Comparison of ENCODE assay signal across 8 mouse cellular contexts in the genomic region with DNA sequence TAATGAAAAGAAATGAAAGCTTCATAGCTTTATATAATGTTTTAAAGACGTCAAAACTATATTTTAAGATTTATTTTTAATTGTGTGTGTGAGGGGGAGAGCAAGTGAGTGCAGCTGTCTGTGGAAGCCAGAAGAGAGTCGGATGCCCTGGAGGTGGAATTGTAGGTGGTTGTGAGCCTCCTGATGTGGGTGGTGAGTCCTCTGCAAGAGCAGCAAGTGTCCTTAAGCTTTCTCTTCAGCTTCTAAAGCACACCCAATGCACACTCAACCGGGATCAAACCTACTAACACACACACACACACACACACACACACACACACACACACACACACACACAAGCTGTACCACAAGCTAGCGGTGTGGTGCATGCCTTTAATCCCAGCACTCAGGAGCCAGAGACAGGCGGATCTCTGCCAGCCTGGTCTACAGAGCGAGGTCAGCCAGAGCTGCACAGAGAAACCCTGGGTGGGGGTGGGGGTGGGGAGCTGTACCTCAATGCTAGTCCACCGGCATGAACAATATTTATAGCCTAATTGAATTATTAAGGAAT.
DNase-seq lines count a peak whose midpoint lies in the region; ATAC-seq lines count a peak whose summit lies in the region.
"Had no signal": no experiment of that assay in that cellular context is flagged by ENCODE, and none has a peak within 500 bp of the region (broad histone marks: within the 10 kb centered on the region; RNA-seq: fewer than 3 reads in every experiment).

No protein-coding gene starts in this region.

- peaks cover 5% of the 10 kb centered on the region; the same call in 1 of the 2 replicates for H3K9me3 ChIP-seq in embryonic facial prominence, embryonic 10.5 days
- H3K9me3 ChIP-seq in forebrain, embryonic 14.5 days (replicated peaks; ENCODE audit: control insufficient read depth, low read length), result no peaks in the 10 kb centered on the region
- H3K9me3 ChIP-seq in midbrain, embryonic 12.5 days, result no peaks in the 10 kb centered on the region

- peaks cover 41% of the 10 kb centered on the region for H3K4me1 ChIP-seq in embryonic facial prominence, embryonic 10.5 days
- H3K4me1 ChIP-seq in forebrain, embryonic 14.5 days (ENCODE audit: control insufficient read depth, insufficient read depth, low read length), result peaks cover 11% of the 10 kb centered on the region
- peaks cover 19% of the 10 kb centered on the region for H3K4me1 ChIP-seq in midbrain, embryonic 12.5 days

- 45% methylated on average over 7 of the region's 7 CpGs for WGBS in embryonic facial prominence, embryonic 10.5 days
- 43% methylated on average over 7 of the region's 7 CpGs for WGBS in forebrain, embryonic 14.5 days
- 51% methylated on average over 7 of the region's 7 CpGs for WGBS in midbrain, embryonic 12.5 days

- H3K36me3 ChIP-seq in embryonic facial prominence, embryonic 10.5 days (replicated peaks), result peaks cover 31% of the 10 kb centered on the region
- no peaks in the 10 kb centered on the region for H3K36me3 ChIP-seq in forebrain, embryonic 14.5 days (ENCODE audit: control insufficient read depth, insufficient read depth, low read length)
- H3K36me3 ChIP-seq in midbrain, embryonic 12.5 days, result 0 out of 2 replicates have a peak, but pooled peaks cover 3% of the 10 kb centered on the region

- H3K27ac ChIP-seq in embryonic facial prominence, embryonic 10.5 days (replicated peaks), result peak overlapping the region; percentile 88
- peak overlapping the region; percentile 84 for H3K27ac ChIP-seq in forebrain, embryonic 14.5 days (ENCODE audit: low read depth, low read length)
- H3K27ac ChIP-seq in midbrain, embryonic 12.5 days (replicated peaks), result peak overlapping the region; percentile 79

- DNase-seq in layer of hippocampus, adult 18-20 months (ENCODE audit: low spot score in 2 of 2), result peak; percentile 38 to 63
- no peak for DNase-seq in layer of hippocampus, postnatal 36 days
- DNase-seq in embryonic facial prominence, embryonic 10.5 days (ENCODE audit: low spot score), result no peak
- no peak for DNase-seq in forebrain, embryonic 14.5 days (ENCODE audit: low spot score)
- no peak for DNase-seq in embryo, embryonic 10 days (ENCODE audit: low spot score)
- no peak for DNase-seq in urinary bladder, adult 18-20 months (ENCODE audit: low spot score in 2 of 2)
- DNase-seq: thymus, adult 2 months had no signal

- peak; percentile 25; the same call in 1 of the 2 replicates for ATAC-seq in forebrain, embryonic 14.5 days
- ATAC-seq in midbrain, embryonic 12.5 days (ENCODE audit: low FRiP score, low read depth), result no peak

- H3K4me2 ChIP-seq in forebrain, embryonic 14.5 days (ENCODE audit: low read length), result no peak overlapping the region
- no peak overlapping the region for H3K4me2 ChIP-seq in midbrain, embryonic 12.5 days (replicated peaks)

- H3K4me3 ChIP-seq in embryonic facial prominence, embryonic 10.5 days, result no peak overlapping the region
- H3K4me3 ChIP-seq in forebrain, embryonic 14.5 days (ENCODE audit: low read depth, low read length), result no peak overlapping the region
- H3K4me3 ChIP-seq in midbrain, embryonic 12.5 days, result no peak overlapping the region

- no peak overlapping the region for H3K9ac ChIP-seq in forebrain, embryonic 14.5 days (ENCODE audit: low read length)
- no peak overlapping the region; the same call in 1 of the 2 replicates for H3K9ac ChIP-seq in midbrain, embryonic 12.5 days (replicated peaks)

- no peaks in the 10 kb centered on the region for H3K27me3 ChIP-seq in embryonic facial prominence, embryonic 10.5 days (replicated peaks; ENCODE audit: low read depth, poor library complexity, severe bottlenecking)
- H3K27me3 ChIP-seq in forebrain, embryonic 14.5 days (replicated peaks; ENCODE audit: control insufficient read depth, insufficient read depth, low read length), result no peaks in the 10 kb centered on the region
- no peaks in the 10 kb centered on the region for H3K27me3 ChIP-seq in midbrain, embryonic 12.5 days

Comparison
In these comparisons a context has a peak if more than half of its experiments do, and no peak if none do; other contexts are left out.
1. DNase-seq: peak in layer of hippocampus, adult 18-20 months (2 of 2); none in layer of hippocampus, postnatal 36 days (0 of 2), embryonic facial prominence, embryonic 10.5 days (single experiment), forebrain, embryonic 14.5 days (single experiment), embryo, embryonic 10 days (single experiment) and urinary bladder, adult 18-20 months (0 of 2).
2. Peak in every context shown above with its lines, with median percentiles within 50 percentile points of each other: H3K27ac ChIP-seq.